Mouse (Mus musculus) liver (tissue): ENCODE measurements around the gene Blcap.

ENCODE experiments used
- DNase-seq: peaks from one replicate; pipeline ENCODE4 v3.0.0-alpha.2; 2020; ENCODE audit warnings: mixed read lengths

Gene Blcap

DNA sequence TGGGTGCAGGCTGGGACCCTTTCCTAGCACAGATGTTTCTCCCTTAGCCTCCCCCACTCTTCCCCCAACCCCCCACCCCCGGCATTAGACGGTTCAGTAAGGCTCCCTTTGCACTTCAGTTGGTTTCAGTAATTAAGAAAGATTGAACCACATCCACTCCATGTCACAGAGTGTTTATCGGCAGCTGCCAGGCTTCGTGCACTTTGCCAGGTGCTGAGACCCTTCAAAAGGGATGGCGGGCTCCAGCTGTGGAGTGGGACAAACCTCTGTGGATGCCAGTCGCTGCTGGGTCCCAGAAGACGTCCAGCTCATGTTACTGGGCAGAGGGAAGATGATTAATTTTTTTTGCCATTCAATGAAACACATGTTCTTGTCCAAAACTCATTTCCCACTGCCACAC lies 52.6 kb downstream of the Blcap start:
- DNase-seq: no peak

- no peak for DNase-seq
Measured at GRCm38 (mm10) chr2:157517526-157517925, 53.5 kb downstream of the Blcap start.

- DNase-seq: no peak
Measured at GRCm38 (mm10) chr2:157514353-157514752, 56.7 kb downstream of the Blcap start.

DNA sequence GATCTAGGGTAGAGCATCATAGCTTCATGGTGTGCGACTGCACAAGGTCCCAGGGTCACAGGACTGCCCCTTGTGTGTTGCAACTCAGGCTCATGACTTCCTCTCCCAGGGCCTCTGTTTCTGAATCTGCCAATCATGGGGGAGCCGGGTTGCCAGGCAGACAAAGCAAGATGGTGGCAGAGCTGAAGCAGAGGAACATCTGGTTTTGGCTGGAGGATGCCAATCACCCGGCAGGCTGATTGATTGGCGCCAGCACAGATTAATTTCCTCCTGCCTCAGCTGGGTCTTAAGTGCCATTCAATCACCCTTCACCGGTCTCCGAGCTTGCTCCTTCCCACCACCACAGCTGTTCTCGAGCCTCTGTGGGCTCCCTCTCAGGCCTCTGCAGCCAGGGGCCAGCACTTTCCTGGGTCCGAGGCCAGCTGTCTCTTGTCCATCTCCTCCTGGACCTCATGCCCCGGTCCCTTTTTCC lies 57.3 kb downstream of the Blcap start:
- peak; percentile 40 for DNase-seq

GRCm38 (mm10) chr2:157512859-157513258 lies 58.2 kb downstream of the Blcap start:
- DNase-seq: no peak

DNA sequence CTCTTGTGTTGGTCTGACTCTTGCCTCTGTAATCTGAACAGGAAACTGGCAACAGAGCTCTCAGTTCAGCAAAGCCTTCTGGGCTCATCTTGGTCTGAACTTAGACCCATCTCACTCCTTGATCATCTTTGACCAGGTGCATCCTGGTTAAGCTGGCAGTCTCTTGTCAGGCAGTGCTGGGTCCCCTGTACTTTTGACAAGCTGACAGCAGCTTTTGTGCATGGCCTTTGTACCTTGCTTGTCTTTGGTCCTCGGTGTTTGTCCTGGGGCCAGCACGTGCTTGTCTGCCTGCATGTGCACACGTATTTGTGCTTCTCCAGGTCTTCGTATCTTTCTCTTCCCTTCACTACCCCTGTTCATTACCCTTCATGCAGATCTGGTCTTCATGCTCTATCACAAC lies 61.0 kb downstream of the Blcap start:
- no peak for DNase-seq

- DNase-seq: no peak
Measured at GRCm38 (mm10) chr2:157509182-157509581, 61.9 kb downstream of the Blcap start.

- no peak for DNase-seq
Measured at GRCm38 (mm10) chr2:157506779-157507178, 64.3 kb downstream of the Blcap start.
